Mouse (Mus musculus) megakaryocyte, adult 5-6 weeks (primary cell): ENCODE data around the gene Cul7. TPM values are rescaled to one million over a fixed set of nuclear protein-coding genes. Genes with fewer than 3 reads are reported as not detected.

Source experiments
- ATAC-seq: 2 replicates; pipeline ENCODE4 v1.8.0; 2016; ENCODE audit warnings: mild to moderate bottlenecking, inconsistent platforms; ENCODE audit not compliant: poor library complexity, severe bottlenecking
- total RNA-seq, 2 experiments: library from RNA; stranded (forward) in 1 of 2; stranded (reverse) in 1 of 2; fragments of 153-499, 151-499 nt in 1 of 2; fragments of 221-1000, 200-1000 nt in 1 of 2; gene quantifications; 2 replicates each; pipeline versions ENCODE4 v1.2.3 to v1.2.4; 2015 to 2017

Gene Cul7
- total RNA-seq, 2 experiments from 2014 or later, result 1.7 to 1.9 TPM

GRCm38 (mm10) chr17:46702506-46702905 lies 52.4 kb downstream of the Cul7 start:
- no peak for ATAC-seq

DNA sequence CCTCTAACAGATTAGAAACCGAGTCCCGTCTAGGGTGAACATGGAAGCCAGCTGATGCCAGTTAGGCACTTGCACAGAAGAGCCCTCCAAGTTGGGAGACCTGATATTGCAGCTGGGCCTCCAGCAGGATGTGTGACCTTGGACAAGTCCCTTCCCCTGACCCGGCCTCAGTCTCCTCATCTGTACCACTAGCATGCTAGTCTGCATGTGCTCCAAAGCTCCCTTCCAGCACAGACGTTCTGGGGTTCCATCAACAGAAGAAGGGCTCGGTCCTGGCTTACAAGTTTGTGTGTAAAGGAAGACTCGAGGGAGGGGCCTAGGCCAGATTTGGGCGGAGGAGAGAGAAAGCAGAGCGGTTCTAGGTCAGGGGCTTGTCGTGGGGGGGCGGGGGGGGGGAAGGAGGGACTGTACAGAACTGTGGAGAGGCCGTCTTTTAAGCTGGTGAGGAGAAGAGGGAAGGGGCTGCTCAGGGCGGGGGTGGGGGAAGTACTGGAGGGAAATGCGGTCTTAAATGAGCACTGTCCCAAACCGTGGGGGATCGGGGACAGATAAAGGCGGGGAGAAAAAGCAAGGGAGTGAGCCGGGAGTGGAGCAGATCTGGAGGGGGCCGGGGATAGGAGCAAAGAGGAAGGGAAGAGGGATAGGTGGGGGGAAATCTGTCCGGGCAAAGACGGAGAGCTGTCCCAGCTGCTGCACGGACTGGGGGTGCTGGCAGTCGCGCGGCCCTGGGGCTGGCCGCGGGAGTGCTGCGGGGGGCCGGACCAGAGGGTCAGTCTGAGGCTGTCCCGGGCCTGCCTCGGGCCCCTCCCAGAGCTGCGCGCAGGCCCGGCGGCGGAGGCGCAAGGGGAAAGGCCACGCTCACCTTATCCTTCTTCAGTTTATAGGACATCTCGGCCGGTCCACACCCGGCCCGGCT lies 54.1 kb downstream of the Cul7 start:
- ATAC-seq, result peak; percentile 1; the same call in 1 of the 2 replicates

GRCm38 (mm10) chr17:46704887-46705835 lies 55.0 kb downstream of the Cul7 start, which contains the start of gene Ppp2r5d:
TSS of gene Ppp2r5d (minus strand) at chr17:46705111.
- peak; percentile 98 for ATAC-seq

DNA sequence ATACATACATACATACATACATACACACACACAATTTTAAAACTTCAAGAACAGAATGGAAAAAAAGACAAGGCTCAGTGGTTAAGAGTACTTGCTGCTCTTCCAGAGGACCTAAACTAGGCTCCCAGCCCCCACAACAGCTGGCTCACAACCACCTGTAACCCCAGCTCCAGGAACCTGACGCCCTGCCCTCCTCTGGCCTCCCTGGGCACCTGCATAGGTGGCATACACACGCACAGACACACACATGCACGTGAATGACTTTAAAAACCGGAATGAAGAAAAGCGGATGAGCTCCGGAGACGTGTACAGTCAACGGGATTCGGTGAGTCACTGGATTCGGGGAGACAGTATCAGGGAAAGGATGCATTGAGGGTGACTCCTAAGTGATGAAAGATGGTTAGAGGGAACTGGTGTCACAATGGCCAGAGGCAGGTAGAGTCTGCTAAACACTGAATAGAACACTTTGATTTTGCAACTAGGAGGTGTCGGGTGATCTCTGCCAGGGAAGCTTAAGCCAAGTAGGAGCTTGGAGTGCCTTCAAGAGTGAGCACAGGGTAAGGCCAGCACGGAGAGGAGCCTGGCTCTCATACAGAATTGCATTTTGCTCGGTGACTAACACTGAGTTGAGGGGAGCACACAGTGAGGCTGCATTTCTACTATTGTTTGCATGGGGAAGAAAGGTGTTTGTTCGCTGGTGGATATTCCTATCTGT lies 56.4 kb downstream of the Cul7 start:
- ATAC-seq, result no peak

DNA sequence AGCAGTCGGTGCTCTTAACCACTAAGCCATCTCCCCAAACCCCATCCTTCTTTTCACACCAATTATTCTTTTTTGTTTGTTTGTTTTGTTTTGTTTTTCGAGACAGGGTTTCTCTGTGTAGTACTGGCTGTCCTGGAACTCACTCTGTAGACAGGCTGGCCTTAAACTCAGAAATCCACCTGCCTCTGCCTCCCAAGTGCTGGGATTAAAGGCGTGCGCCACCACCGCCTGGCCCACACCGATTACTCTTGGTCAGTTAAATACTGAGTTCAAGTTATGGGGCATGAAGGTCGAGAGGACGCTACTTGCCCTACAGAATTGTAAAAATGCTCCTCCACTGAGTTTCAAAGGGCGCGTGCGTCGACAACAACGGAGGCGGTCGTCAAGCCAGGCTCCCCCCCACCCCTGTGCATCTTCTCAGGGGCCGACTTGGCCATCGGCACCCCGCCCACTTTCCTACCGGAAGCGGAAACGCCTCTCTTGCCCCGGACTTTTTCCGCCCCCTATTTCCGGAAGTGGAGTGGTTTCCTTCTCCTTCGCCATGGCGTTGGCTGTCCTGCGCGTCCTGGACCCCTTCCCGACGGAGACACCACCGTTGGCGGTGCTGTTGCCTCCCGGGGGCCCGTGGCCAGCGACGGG lies 60.9 kb downstream of the Cul7 start, which contains the start of gene Pex6:
Pex6 (plus strand) TSS at position 505 of the 639 bp plus-strand sequence.
- peak; percentile 99 for ATAC-seq

GRCm38 (mm10) chr17:46711612-46712271 lies 61.6 kb downstream of the Cul7 start:
- ATAC-seq, result peak; percentile 24; the same call in 1 of the 2 replicates

- ATAC-seq, result no peak
These were observed 62.3 kb downstream of the Cul7 start for GRCm38 (mm10) chr17:46712442-46712841.

DNA sequence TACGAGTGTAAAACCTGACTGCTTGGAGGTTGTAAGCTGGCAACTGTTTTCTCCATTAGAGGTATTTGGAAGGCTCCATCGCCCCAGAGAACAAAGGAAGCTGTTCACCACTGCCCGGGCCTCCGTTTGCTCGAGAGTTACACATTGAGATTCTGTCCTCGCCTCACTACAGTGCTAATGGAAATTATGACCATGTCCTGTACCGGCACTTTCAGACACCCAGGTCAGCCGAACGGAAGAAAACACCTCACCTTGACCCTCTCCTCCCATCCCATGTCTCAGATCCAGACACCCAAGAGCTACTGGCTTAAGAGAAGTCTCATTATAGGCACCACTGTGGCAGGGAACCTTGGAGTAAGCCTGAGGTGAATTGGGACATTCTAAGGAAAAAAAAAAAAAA lies 63.7 kb downstream of the Cul7 start:
- ATAC-seq, result no peak

Other genes with a start within 250 kb of the Cul7 start
- not detected in 2 replicates for gene Crip3, start 221.4 kb upstream of the Cul7 start, total RNA-seq (2015)
- gene Crip3, start 221.4 kb upstream of the Cul7 start, total RNA-seq (2017), result not detected in 2 replicates
- not detected in 2 replicates for gene Slc22a7, start 211.9 kb upstream of the Cul7 start, total RNA-seq (2015)
- not detected in 2 replicates for gene Slc22a7, start 211.9 kb upstream of the Cul7 start, total RNA-seq (2017)
- not detected in 2 replicates for gene Ttbk1, start 162.7 kb upstream of the Cul7 start, total RNA-seq (2015)
- gene Ttbk1, start 162.7 kb upstream of the Cul7 start, total RNA-seq (2017), result 0.04 TPM in 1 of 2 replicates, not detected in the other
- gene Dnph1, start 153.6 kb upstream of the Cul7 start, total RNA-seq (2015), result 10.1 and 10.4 TPM in 2 replicates
- 4.3 and 5.9 TPM in 2 replicates for gene Dnph1, start 153.6 kb upstream of the Cul7 start, total RNA-seq (2017)
- 2.7 and 4.3 TPM in 2 replicates for gene Cul9, start 103.9 kb upstream of the Cul7 start, total RNA-seq (2015)
- gene Cul9, start 103.9 kb upstream of the Cul7 start, total RNA-seq (2017), result 1.7 and 4.4 TPM in 2 replicates
- gene Srf, start 94.2 kb upstream of the Cul7 start, total RNA-seq (2015), result 28.5 and 34.0 TPM in 2 replicates
- gene Srf, start 94.2 kb upstream of the Cul7 start, total RNA-seq (2017), result 23.7 and 36.3 TPM in 2 replicates
- not detected in 2 replicates for gene Ptk7, start 20.8 kb upstream of the Cul7 start, total RNA-seq (2015)
- gene Ptk7, start 20.8 kb upstream of the Cul7 start, total RNA-seq (2017), result 0.07 and 0.16 TPM in 2 replicates
- gene Klc4, start 4.3 kb upstream of the Cul7 start, total RNA-seq (2015), result 3.5 and 4.9 TPM in 2 replicates
- 13.1 and 15.0 TPM in 2 replicates for gene Klc4, start 4.3 kb upstream of the Cul7 start, total RNA-seq (2017)
- gene Mrpl2, start 4.1 kb upstream of the Cul7 start, total RNA-seq (2015), result 46.2 and 67.5 TPM in 2 replicates
- gene Mrpl2, start 4.1 kb upstream of the Cul7 start, total RNA-seq (2017), result 42.7 and 53.9 TPM in 2 replicates
- gene Rrp36, start 24.0 kb downstream of the Cul7 start, total RNA-seq (2015), result 9.6 and 10.6 TPM in 2 replicates
- 62.2 and 75.0 TPM in 2 replicates for gene Rrp36, start 24.0 kb downstream of the Cul7 start, total RNA-seq (2017)
- gene Mea1, start 28.5 kb downstream of the Cul7 start, total RNA-seq (2015), result 43.5 and 57.6 TPM in 2 replicates
- 68.3 and 81.4 TPM in 2 replicates for gene Mea1, start 28.5 kb downstream of the Cul7 start, total RNA-seq (2017)
- 27.0 and 32.0 TPM in 2 replicates for gene Klhdc3, start 30.6 kb downstream of the Cul7 start, total RNA-seq (2015)
- gene Klhdc3, start 30.6 kb downstream of the Cul7 start, total RNA-seq (2017), result 14.7 and 16.6 TPM in 2 replicates
- gene Ppp2r5d, start 54.8 kb downstream of the Cul7 start, total RNA-seq (2015), result 22.8 and 24.4 TPM in 2 replicates
- 48.9 and 49.7 TPM in 2 replicates for gene Ppp2r5d, start 54.8 kb downstream of the Cul7 start, total RNA-seq (2017)
- gene Pex6, start 61.1 kb downstream of the Cul7 start, total RNA-seq (2015), result 7.6 and 8.1 TPM in 2 replicates
- 8.1 and 9.7 TPM in 2 replicates for gene Pex6, start 61.1 kb downstream of the Cul7 start, total RNA-seq (2017)
- 0.80 and 1.9 TPM in 2 replicates for gene Gnmt, start 78.8 kb downstream of the Cul7 start, total RNA-seq (2015)
- 0.89 and 1.1 TPM in 2 replicates for gene Gnmt, start 78.8 kb downstream of the Cul7 start, total RNA-seq (2017)
- gene Cnpy3, start 101.9 kb downstream of the Cul7 start, total RNA-seq (2015), result 35.6 and 39.6 TPM in 2 replicates
- gene Cnpy3, start 101.9 kb downstream of the Cul7 start, total RNA-seq (2017), result 109 and 112 TPM in 2 replicates
- not detected in 2 replicates for gene Ptcra, start 113.4 kb downstream of the Cul7 start, total RNA-seq (2015)
- gene Ptcra, start 113.4 kb downstream of the Cul7 start, total RNA-seq (2017), result not detected in 2 replicates
- gene 2310039H08Rik, start 122.3 kb downstream of the Cul7 start, total RNA-seq (2015), result 8.1 and 8.8 TPM in 2 replicates
- 5.5 and 10.7 TPM in 2 replicates for gene 2310039H08Rik, start 122.3 kb downstream of the Cul7 start, total RNA-seq (2017)
- gene Rpl7l1, start 132.3 kb downstream of the Cul7 start, total RNA-seq (2015), result 57.4 and 63.0 TPM in 2 replicates
- gene Rpl7l1, start 132.3 kb downstream of the Cul7 start, total RNA-seq (2017), result 78.5 and 81.4 TPM in 2 replicates
- 25.2 and 32.4 TPM in 2 replicates for gene Bicral, start 208.1 kb downstream of the Cul7 start, total RNA-seq (2015)
- gene Bicral, start 208.1 kb downstream of the Cul7 start, total RNA-seq (2017), result 20.3 and 21.1 TPM in 2 replicates
- 8.6 and 13.5 TPM in 2 replicates for gene Tbcc, start 240.3 kb downstream of the Cul7 start, total RNA-seq (2015)
- gene Tbcc, start 240.3 kb downstream of the Cul7 start, total RNA-seq (2017), result 10.8 and 13.3 TPM in 2 replicates